Mouse (Mus musculus) megakaryocyte, embryonic 14.5 days (primary cell): ENCODE data around the gene Urod.

Source experiments
- FLI1 ChIP-seq: IDR thresholded peaks from 2 replicates; pipeline ENCODE4 v1.6.1; 2012; ENCODE audit warnings: low read length, inconsistent platforms, mixed read lengths
- GATA1 ChIP-seq: IDR thresholded peaks from 3 replicates; pipeline ENCODE4 v1.6.1; 2012; ENCODE audit warnings: mixed read lengths, low read length, inconsistent platforms, borderline replicate concordance

GRCm38 (mm10) chr4:117031105-117031504 lies 36.9 kb upstream of the Urod start:
- no peak for TF ChIP-seq GATA1
- TF ChIP-seq FLI1: no peak
